Mouse (Mus musculus) frontal cortex, adult 2 months (tissue): ENCODE measurements at regions not wholly inside any gene's neighbourhood (a gene's known extent, or its start where the extent isn't known, plus 50 kb on each side); places are given as distances from the start of the nearest gene placed in this dataset.

Source experiments
- DNase-seq, 2 experiments: peaks; one replicate each; pipeline ENCODE4 v3.0.0; 2022; ENCODE audit warnings: low spot score in 1 of 2; ENCODE audit errors: extremely low spot score in 1 of 2

DNA sequence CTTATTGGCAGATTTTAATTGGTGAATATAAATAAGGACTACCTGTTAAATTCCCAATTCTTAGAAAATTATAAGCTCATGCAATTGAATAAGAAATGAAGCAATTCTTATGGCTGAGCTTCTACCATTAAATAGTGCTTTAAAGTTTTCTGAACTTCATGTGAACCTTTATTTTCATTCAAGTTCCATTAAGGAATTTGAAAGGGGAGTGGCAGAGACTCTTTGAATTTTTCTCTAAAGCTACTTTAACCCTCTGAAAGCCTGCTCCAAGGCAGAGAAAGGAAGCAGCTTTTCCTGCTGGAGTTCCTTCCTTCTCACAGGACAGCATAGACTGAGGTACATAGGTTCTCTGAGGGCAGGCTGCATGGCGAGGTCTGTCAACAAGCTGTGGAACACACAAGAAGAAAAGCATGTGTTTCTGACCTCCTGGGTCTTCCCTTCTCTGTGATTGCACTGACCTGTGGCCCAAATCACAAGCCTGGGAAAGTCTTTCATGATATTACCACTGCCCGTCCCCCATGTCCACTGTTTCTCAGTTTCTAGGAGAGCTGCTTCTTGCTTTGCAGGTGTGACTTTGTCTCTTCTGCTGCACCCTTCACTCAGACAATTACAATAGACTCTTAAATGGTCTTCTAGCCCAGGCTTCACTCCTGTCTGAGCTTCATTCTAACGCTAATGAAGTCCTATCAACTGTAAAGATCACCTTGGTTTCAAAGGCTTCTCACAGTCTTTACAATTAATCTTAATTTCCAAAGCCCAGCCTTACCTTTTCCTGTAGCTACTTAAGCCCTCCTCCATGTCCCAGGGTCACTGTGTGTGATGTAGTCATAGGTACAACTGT, 211.4 kb downstream of the Klf5 start:
- DNase-seq: no peak

DNA sequence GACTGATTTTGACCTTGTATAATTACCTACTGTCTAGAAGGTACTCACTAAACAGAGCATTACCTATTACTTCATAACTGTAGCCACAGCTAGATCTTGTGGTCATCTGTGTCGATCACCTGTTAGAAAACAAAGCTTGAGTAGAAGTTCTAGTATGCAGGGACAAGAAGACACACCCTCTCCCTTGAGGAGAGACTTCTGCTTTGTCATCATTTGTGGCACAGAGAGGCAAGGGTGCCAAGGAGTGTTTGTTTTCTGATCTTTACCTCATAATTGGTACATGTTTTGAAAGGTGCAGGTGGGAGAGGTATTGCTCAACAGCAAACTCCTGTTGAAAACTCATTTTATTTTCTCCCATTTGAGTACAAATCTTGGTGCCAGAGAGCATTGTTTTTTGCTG, 217.0 kb downstream of the Klf5 start:
- no peak for DNase-seq

DNA sequence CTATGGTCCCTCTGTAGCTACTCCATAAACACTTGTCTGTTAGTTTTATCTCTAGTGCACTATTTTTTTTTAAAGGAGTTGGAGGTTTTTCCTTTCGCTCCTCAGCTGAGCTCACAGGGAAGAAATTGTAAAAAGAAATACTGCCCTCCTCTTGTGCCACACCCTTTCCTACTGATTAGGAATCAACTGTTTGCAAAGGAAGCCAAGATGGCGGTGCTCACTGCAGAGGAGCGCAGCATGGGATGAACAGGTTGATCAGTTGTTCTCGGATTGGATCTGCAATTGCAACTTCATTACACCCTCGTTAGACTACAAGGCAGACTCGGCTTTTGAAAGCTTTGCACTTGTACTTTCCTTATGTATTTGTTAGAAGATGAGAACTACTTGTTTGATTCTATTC, 218.2 kb downstream of the Klf5 start:
- no peak for DNase-seq

DNA sequence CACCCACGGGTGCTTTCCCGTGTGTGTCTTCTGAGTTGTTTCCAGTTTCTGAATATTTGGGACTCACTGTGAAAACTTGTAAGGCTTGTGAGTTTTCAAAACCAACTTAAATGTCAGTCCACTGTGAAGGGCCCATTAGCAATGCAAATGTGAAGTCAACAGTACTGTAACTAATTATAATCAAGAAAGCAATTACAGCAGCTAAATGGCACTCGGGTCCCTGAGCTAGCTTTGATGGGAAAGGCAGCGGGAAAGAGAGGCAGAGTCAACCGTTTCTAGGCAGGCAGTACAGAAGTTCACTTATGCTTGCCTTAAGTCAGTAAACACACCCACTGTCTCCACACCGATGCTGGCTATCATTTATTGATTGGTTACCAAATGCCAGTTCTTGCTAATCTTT, 221.9 kb downstream of the Klf5 start:
- no peak for DNase-seq

DNA sequence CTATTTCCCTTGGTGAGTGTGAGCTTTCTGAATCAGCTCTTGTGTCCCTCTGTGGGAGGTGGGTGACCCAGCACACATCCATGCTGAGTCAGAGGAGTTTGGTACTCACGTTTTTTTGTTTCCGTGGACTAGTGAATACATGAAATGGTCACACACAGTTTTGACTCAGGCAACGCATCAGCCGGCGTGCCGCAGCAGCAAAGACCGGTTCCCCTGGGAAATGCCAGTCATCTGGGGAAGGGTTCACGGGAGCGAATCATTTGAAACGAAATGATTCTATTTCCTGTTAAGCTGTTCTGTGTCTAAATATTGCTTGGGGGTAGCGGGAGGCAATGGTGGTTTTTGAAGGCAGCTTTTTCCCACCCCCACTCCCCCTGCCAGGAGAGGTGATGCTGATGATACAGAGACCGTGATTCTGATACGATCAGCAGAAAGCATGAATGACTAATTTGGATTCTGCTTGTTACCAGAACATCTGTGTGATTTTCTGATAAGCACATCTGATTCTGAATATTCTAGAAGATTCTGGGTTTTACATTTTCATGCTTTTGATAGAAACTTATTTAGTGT, 223.5 kb downstream of the Klf5 start:
- DNase-seq: peak in 1 of 2 experiments; percentile 21

DNA sequence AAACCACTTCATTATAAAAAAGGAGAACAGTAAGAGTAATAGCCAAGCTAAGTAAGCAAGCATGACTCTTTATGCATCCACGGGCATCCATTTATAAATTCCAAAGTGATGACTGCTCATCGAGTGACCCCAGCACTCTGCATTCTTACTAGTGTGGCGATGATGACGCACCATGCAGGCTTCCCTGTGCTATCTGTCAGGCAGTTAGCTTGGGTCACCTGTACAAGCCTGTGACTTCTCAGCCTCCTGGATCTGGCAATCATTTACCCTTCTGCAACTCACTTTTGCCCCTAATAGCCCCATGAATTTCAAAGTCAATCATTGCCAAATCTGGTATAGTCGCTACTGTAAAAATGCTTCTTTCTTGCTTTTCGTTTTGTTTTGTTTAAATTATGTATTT, 237.3 kb downstream of the Klf5 start:
- DNase-seq: no peak

DNA sequence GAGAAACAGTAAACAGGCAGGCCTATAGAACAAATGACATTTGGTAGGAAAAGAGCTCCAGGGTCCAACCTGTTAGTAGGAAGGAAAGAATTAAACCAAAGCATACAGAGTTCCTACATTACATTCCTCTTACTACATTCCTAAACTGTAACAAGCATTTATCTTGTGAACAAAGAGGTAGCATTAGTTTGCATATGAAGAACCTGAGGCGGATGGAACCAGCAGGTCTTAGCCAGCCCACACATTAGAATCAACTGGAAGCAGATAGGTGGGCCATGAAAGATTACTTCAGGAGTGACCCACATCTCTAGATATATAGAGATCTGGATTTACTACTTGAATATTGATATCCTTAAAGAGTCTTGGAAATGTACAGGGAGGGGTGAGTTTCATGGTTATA, 238.8 kb downstream of the Klf5 start:
- no peak for DNase-seq

DNA sequence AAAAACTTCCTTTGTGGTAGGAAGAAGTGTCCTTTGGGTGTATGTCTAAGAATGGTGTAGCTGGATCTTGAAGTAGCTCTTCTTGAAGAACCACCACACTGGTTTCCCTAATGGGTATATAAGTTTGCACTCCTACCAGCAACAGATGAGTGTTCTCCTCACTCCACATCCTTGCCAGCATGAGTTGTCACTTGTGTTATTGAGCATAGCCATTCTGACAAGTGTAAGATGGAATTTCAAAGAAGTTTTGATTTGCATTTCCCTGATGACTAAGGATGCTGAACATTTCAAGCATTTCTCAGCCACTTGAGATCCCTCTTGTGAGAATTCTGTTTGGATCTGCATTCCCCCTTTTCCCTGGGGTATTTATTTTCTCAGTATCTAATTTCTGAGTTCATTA, 243.2 kb downstream of the Klf5 start:
- peak in 1 of 2 experiments; percentile 22 for DNase-seq

DNA sequence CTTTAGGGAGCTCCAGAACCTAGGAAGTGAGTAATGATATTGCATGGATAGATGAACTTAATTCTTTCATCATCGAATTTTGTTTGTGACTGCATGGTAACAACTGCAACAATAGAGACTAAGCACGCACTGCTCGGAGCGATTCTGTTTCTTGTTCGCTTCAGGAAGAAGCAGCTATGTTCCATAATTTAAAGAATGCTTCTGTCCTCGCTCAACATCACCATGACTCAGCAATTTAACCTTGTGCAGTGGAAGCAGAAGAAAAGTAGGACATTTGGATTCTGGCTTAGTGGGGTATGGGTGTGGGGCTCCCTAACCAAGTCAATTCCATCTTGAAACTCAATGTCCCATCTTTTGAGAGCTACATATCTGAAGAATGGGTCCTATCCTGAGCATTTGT, 249.4 kb downstream of the Klf5 start:
- DNase-seq: no peak

DNA sequence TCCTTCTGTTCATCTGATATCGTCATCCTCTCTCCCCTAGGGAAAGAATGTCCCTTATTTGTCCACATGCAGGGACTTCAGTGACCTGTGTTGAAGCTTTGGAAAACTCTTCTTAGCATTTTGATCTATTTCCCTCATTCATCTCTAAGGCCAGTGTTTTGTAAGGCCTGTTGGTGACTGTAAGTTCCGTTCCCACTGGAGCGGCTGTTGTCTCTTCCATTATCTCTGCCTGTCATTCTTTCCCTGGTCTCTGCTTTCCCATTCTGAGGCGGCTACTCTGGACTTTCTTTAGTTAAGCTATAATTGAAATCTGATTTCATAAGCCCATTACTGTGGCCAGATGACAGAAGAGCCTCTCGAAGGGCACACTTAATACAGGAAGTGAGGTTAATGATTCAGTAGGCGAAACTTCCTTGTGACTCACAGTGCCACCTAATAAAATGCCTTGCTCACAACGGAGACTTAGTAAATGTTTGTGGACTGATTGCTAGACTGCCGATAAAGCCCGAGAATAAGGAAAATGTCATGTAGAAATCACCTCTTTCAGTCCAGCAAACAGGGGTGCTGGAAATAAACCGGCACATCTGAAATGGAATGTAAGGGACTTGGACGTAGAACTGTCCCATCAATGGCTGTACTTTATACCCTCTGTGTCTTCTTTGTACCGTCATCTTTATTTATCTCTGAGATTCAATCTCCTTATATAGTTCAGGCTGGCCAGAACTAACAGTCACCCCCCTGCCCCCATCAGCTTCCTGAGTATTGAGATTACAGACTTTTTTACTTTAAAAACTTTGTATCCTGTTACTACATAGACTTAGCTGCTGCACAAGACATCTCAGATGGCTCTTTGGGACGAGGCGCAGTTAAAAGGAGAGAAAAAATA, 250.1 kb downstream of the Klf5 start:
- no peak for DNase-seq

DNA sequence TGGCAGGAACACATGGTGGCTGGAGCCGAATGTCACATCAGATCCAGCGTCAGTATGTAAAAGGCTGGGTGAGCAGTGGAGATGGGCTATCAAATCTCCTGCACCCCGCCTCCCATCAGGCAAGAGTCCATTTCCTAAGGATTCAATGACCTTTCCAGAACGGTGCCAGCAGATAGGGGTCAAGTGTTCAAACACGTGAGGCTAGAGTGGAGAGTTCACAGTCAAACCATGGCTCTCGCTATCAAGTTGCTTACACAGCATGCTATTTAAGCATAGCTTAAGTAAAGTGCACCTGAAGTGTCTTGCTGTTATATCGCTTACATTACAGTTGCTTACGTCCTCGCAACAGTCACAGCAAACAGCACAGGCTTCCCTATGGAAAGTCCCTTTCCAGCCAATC, 265.5 kb downstream of the Klf5 start:
- DNase-seq: no peak

DNA sequence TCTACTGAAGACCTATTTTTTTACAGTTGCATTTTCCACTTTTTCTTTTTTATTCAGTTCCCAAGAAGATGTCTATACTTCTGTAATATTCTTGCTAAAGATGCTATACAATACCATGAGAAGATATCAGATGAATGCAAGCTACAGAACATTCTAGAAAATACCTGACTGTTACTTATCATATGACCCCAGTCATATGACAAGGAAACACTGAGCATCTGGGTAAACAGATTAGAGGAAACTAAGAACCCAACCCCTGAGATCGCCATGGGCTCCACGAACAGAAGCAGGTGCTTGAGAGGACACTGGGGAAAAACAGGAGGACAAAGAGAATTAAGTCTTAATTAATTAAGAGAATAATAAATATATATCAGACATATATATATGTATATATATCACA, 275.7 kb downstream of the Klf5 start:
- no peak for DNase-seq

DNA sequence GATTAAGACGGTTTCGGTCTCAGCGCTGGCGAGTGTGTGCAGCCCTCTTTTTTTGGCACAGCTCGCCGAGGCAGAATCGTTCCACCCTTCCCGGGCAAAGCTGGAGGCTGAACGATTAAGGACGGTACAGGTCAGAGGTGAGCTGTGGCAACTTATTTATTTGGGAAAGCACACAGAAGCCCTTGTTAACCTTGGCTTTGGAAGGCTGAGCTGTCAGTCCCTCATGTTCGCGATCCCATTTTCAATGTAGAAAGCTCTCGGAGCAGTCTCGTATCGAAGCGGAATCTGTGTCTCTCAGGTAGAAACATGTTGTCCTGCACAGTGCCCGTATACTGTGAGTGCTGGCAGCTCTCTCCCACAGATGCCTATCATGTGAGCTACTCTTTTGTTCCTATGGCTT, 280.2 kb downstream of the Klf5 start:
- DNase-seq: peak in 1 of 2 experiments; percentile 7

DNA sequence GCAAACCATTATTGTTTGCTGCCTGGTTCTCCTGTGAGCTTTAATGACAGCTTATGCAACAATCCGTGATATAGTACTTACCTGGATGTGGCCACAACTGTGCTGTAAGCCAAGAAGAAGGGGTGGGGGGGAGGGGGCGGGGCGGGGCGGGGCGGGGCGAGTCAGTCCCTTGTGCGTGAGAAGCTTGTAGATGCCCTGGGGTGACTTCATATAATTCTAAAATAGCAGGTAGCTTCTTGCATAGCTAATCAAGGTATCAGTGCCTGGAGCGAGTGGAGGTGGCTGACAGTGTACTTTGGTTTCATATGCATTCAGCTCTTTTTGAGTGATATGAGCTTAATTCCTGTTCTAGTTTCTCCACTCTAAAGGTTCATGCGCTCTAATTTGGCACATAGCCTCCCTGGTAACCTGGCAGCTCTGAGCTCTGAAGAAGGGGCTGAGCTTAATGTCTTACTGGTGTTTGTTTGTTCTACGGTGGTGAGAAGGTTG, 280.8 kb downstream of the Klf5 start:
- DNase-seq: peak in 1 of 2 experiments; percentile 26

DNA sequence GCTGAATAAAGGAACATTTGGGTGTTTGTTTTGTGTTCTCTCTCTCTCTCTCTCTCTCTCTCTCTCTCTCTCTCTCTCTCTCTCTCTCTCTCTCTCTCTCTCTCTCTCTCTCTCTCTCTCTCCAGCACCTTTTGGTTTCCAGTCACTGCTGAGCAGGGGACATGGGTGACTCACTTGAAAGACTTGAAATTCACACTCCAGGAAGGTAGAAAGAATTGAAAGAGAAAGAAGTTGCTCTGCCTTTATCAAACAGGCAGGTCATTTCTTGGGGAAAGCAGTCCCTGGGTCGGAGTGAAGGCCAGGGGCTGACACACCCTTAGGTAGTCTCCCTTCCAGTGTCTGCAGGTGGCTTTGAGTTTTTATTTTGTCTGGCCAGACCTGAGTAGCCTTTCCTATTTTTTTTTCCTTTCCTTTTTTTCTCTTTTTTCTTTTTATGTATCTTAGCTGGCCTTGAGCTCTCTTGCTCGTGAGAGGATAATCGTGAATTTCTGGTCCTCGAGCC, 281.3 kb downstream of the Klf5 start:
- no peak for DNase-seq

DNA sequence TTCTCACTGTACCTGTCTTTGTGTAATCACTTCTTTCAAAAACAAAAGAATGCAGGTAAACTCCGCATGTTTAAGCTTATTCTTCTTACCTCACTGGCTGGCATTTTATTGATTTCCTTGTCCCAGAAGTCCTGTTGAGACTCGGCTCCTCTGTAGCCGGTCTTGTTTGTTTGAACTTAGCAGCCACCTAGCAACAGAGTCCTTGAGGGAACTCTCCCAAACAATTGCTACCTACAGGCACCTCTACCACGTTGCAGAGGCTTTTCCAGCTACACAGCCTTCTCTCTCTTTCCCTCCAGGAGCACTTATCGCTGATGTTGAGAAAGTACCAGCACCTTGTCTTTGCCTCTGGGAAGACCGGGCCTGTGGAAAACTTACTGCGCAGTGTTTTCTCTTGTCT, 285.7 kb downstream of the Klf5 start:
- DNase-seq: no peak

DNA sequence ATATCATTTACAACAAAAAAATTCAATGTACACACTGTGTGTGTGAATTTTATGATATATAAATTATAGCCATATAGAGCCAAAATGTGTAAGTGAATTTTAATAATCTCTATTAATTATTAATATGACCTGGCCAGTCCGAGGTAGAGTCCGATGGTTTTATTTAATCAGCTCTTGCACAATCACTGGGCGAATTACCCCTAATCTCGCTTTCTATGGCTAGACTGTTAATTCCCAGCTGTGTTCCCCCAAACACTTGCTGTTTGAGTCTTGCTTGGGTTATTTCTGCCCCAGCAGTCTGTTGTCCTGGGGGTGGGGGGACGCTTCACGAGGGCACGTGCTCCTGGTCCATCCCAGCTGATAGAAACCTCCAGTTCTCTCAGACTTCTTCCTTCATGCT, 287.5 kb downstream of the Klf5 start:
- no peak for DNase-seq

DNA sequence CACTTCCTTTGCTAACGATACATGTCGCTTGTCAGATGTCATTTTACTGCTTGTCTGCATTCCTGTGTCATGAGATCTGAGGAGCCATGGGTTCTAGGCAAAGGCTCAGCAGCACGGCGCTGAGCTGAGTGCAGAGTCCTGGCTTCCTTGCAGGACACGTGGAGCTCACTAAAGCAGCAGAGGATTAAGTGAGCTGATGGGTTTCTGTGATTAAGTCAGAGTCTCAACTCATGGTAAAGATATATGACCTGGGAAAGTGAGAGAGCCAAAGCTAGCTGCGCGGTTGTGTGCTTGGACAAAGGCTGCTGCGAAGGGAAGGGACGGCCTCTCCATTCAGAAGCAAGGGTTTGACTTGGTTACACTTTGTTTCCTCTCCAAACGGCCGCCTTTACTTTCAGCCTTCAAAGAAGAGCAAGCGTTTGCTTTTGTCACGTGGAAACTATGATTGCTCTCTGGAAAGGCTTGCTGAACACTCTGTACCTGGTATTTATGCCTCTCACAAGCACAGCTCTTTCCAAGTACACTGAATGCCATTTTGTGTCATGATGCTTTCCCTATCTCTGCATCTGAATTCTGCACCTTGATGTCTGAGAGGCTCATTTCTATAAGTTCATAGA, 292.5 kb downstream of the Klf5 start:
- no peak for DNase-seq

DNA sequence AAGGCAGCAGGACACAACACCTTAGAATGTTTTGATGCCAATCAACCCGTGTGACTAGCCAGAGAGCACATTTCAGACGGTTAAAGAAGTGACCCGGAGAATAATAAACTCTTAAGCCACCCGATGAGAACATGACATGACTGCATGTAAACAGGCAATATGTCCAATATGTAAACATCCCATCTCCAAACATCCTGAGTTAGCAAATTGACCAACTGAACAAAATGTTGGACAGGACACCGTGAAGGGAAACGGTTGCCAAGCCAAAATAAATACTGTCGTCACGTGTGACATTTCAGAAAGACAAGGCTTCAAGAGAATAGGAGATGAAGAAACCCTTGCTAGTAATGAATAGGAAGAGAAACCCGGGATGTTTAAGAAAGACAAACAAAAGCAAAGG, 294.4 kb downstream of the Klf5 start:
- DNase-seq: no peak

DNA sequence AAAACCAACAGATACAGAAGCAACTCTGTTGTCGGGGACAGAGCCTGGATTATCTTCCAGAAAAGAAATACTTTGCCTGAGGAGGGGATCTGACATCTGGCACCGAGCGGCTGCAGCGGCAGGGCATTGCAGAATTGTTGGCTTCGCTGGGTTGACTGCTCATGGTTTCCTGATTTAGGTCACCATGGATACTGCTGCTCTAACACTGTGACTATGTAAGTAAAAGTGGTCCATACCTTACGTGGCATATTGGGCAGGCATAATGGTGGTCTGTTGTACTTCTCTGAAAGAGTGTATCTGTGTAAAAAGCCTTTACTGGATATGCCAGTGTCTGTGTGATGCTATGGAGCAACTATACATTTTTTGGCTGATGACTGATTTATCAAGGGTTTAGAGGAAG, 295.4 kb downstream of the Klf5 start:
- no peak for DNase-seq

DNA sequence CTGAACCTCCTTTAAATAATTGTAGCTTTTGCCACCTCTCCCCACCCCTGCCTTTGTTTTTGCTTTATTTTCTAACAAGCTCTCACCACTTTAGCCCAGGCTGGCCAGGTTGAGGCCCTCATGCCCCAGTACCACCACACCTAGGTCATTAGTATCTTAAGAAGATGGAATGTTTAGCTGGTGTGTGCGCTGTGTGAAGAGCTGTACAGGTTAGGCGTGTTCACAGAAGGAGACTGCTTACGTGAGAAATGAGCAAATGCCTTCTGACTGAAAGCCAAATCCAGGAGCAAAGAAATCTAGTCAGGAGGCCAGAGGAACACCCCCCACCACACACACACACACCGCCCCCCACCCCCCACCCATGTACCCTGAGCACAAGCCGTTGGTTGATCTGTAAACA, 303.4 kb downstream of the Klf5 start:
- no peak for DNase-seq
